Mouse (Mus musculus): ENCODE results near the gene Ank3. TPM values are rescaled to one million over a fixed set of nuclear protein-coding genes. Genes with fewer than 3 reads are reported as not detected.

The Ank3 gene
- total and polyA plus RNA-seq, 3 experiments = 3.2 to 6.7 TPM; not detected in 1

- no peaks in the 10 kb centered on the region for H3K79me2 ChIP-seq (ENCODE audit: control insufficient read depth, insufficient read depth, low read length, poor library complexity)
- TF ChIP-seq KAT2A (conservative IDR thresholded peaks at IDR 0.05; ENCODE audit: low read depth, low read length) = no peak
- TF ChIP-seq MAZ (IDR thresholded peaks at IDR 0.05; ENCODE audit: low read depth, low read length) = no peak
- no peak for TF ChIP-seq RCOR1 (IDR thresholded peaks at IDR 0.05; ENCODE audit: low read depth, low read length)
- no peak for TF ChIP-seq TAL1 (IDR thresholded peaks at IDR 0.05; ENCODE audit: low read length)
- TF ChIP-seq CHD1 (IDR thresholded peaks at IDR 0.05; ENCODE audit: low read depth, low read length) = no peak
- no peak for TF ChIP-seq ZKSCAN1 (IDR thresholded peaks at IDR 0.05; ENCODE audit: low read depth, low read length)
- no peak for TF ChIP-seq UBTF (IDR thresholded peaks at IDR 0.05; ENCODE audit: borderline replicate concordance, insufficient read depth, low read depth, low read length)
- no peak for TF ChIP-seq POLR2AphosphoS2 (IDR thresholded peaks at IDR 0.05; ENCODE audit: low read length)
- TF ChIP-seq CHD2 (IDR thresholded peaks at IDR 0.05; ENCODE audit: low read length) = no peak
- no peak for TF ChIP-seq RAD21 (IDR thresholded peaks at IDR 0.05; ENCODE audit: low read depth, low read length)
- H3K36me3 ChIP-seq (ENCODE audit: control insufficient read depth in 1 of 2, insufficient read depth in 2 of 2, low read length in 2 of 2) = peaks cover 0 to 4% of the 10 kb centered on the region in 2 experiments; a peak in 2 of 4 replicates
- DNase-seq (ENCODE audit: low read depth, low spot score) = no peak
- H3K9me3 ChIP-seq (replicated peaks; ENCODE audit: insufficient read depth, low read length) = no peaks in the 10 kb centered on the region
- H3K9ac ChIP-seq (ENCODE audit: control insufficient read depth, low read depth, low read length, poor library complexity, severe bottlenecking) = no peak overlapping the region
- no peak overlapping the region for H3K27ac ChIP-seq (ENCODE audit: control insufficient read depth, low read depth, low read length)
- H3K4me3 ChIP-seq (ENCODE audit: control insufficient read depth in 1 of 2, insufficient read depth in 1 of 2, low read depth in 2 of 2, low read length in 2 of 2) = no peak overlapping the region
- peaks cover 1 to 5% of the 10 kb centered on the region in 2 experiments; a peak in 3 of 4 replicates for H3K4me1 ChIP-seq (ENCODE audit: control insufficient read depth in 1 of 2, insufficient read depth in 2 of 2, low read length in 2 of 2)
- no peaks in the 10 kb centered on the region for H3K27me3 ChIP-seq (ENCODE audit: control insufficient read depth in 1 of 2, insufficient read depth in 2 of 2, low read length in 2 of 2)
These were observed 588.9 kb downstream of the Ank3 start for GRCm38 (mm10) chr10:69987496-69987895.

DNA sequence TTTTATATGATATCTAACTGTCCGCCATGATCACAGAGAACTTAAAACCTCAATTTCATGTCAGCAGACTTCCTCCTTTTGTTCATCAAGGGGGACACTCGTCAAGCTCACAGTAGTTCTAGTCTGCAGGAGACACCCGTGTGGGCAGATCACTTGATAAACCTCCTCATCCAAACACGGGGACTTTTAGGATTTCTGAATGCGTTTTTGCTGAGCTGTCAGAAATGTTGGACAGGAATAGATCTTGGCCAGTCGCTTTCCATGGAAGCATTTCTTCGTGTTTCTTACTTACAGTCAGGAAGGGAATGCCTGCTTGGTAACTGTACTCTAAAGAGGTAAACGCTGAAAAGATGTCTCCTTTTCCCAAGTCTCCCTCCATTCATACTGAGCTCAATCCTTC is 598.5 kb downstream of the Ank3 start:
- Histone ChIP-seq H3K4me1 (ENCODE audit: control insufficient read depth in 1 of 2, insufficient read depth in 2 of 2, low read length in 2 of 2) (no peaks in the 10 kb centered on the region; a peak in 1 of 4 replicates), H3K4me3 (ENCODE audit: control insufficient read depth in 1 of 2, insufficient read depth in 1 of 2, low read depth in 2 of 2, low read length in 2 of 2) (no peak overlapping the region), H3K27me3 (ENCODE audit: control insufficient read depth in 1 of 2, insufficient read depth in 2 of 2, low read length in 2 of 2) (no peaks in the 10 kb centered on the region), H3K9me3 (replicated peaks; ENCODE audit: insufficient read depth, low read length) (no peaks in the 10 kb centered on the region), H3K9ac (ENCODE audit: control insufficient read depth, low read depth, low read length, poor library complexity, severe bottlenecking) (no peak overlapping the region), H3K36me3 (ENCODE audit: control insufficient read depth in 1 of 2, insufficient read depth in 2 of 2, low read length in 2 of 2) (peaks cover 0 to 4% of the 10 kb centered on the region in 2 experiments; a peak in 2 of 4 replicates), H3K27ac (ENCODE audit: control insufficient read depth, low read depth, low read length) (no peak overlapping the region), H3K79me2 (ENCODE audit: control insufficient read depth, insufficient read depth, low read length, poor library complexity) (no peaks in the 10 kb centered on the region)
- peak; percentile 52 for DNase-seq (ENCODE audit: low read depth, low spot score)
- no peak for TF ChIP-seq MAX (IDR thresholded peaks at IDR 0.05; ENCODE audit: low read length)
- no peak for TF ChIP-seq POLR2AphosphoS5 (IDR thresholded peaks at IDR 0.05; ENCODE audit: borderline replicate concordance, low read depth, low read length)
- peak; percentile 67; the same call in 1 of the 2 replicates for TF ChIP-seq MAFK (IDR thresholded peaks at IDR 0.05; ENCODE audit: borderline replicate concordance, low read depth, low read length)

GRCm38 (mm10) chr10:70004058-70004457 is 605.5 kb downstream of the Ank3 start:
- Histone ChIP-seq H3K9me3 (replicated peaks; ENCODE audit: insufficient read depth, low read length) (no peaks in the 10 kb centered on the region), H3K4me1 (ENCODE audit: control insufficient read depth in 1 of 2, insufficient read depth in 2 of 2, low read length in 2 of 2) (no peaks in the 10 kb centered on the region), H3K27me3 (ENCODE audit: control insufficient read depth in 1 of 2, insufficient read depth in 2 of 2, low read length in 2 of 2) (no peaks in the 10 kb centered on the region), H3K9ac (ENCODE audit: control insufficient read depth, low read depth, low read length, poor library complexity, severe bottlenecking) (no peak overlapping the region), H3K36me3 (ENCODE audit: control insufficient read depth in 1 of 2, insufficient read depth in 2 of 2, low read length in 2 of 2) (no peaks in the 10 kb centered on the region), H3K4me3 (ENCODE audit: control insufficient read depth in 1 of 2, insufficient read depth in 1 of 2, low read depth in 2 of 2, low read length in 2 of 2) (no peak overlapping the region), H3K27ac (ENCODE audit: control insufficient read depth, low read depth, low read length) (no peak overlapping the region), H3K79me2 (ENCODE audit: control insufficient read depth, insufficient read depth, low read length, poor library complexity) (no peaks in the 10 kb centered on the region)
- DNase-seq (ENCODE audit: low read depth, low spot score) = no peak
- TF ChIP-seq SMC3 (IDR thresholded peaks at IDR 0.05; ENCODE audit: low read depth, low read length) (peak; percentile 23; the same call in 1 of the 2 replicates), JUND (IDR thresholded peaks at IDR 0.05; ENCODE audit: low read depth, low read length) (no peak), CTCF (IDR thresholded peaks at IDR 0.05 in 2 of 3, conservative IDR thresholded peaks at IDR 0.05 in 1 of 3; ENCODE audit: control insufficient read depth in 1 of 3, insufficient read depth in 1 of 3, low read depth in 2 of 3, low read length in 3 of 3, poor library complexity in 1 of 3, severe bottlenecking in 1 of 3) (peak; percentile 19 to 32 (median 25); a peak in 5 of 6 replicates), MAZ (IDR thresholded peaks at IDR 0.05; ENCODE audit: low read depth, low read length) (no peak)

All from MEL (cell line).